Mouse (Mus musculus): ENCODE measurements around the gene Bnip1.

Bnip1 gene

GRCm38 (mm10) chr17:26793068-26793765, 12.4 kb downstream of the Bnip1 start:
- no peak for DNase-seq (ENCODE audit: low read depth, low spot score)

GRCm38 (mm10) chr17:26794744-26795143, 13.9 kb downstream of the Bnip1 start:
- DNase-seq (ENCODE audit: low read depth, low spot score): no peak

GRCm38 (mm10) chr17:26795386-26795785, 14.5 kb downstream of the Bnip1 start:
- DNase-seq (ENCODE audit: low read depth, low spot score): no peak

- DNase-seq (ENCODE audit: low read depth, low spot score): no peak
These were observed 16.7 kb downstream of the Bnip1 start for GRCm38 (mm10) chr17:26797379-26798128.

GRCm38 (mm10) chr17:26802886-26803285, 22.0 kb downstream of the Bnip1 start:
- DNase-seq (ENCODE audit: low read depth, low spot score): no peak

- no peak for DNase-seq (ENCODE audit: low read depth, low spot score)
These were observed 31.7 kb downstream of the Bnip1 start for GRCm38 (mm10) chr17:26812607-26813006.

- DNase-seq (ENCODE audit: low read depth, low spot score): no peak
These were observed 32.6 kb downstream of the Bnip1 start for GRCm38 (mm10) chr17:26813497-26813896.

GRCm38 (mm10) chr17:26816810-26817209, 35.9 kb downstream of the Bnip1 start:
- DNase-seq (ENCODE audit: low read depth, low spot score): no peak

- no peak for DNase-seq (ENCODE audit: low read depth, low spot score)
These were observed 36.9 kb downstream of the Bnip1 start for GRCm38 (mm10) chr17:26817776-26818175.

GRCm38 (mm10) chr17:26826131-26826530, 45.3 kb downstream of the Bnip1 start:
- no peak for DNase-seq (ENCODE audit: low read depth, low spot score)

GRCm38 (mm10) chr17:26833806-26834205, 52.9 kb downstream of the Bnip1 start:
- DNase-seq (ENCODE audit: low read depth, low spot score): no peak

GRCm38 (mm10) chr17:26834302-26834965, 53.6 kb downstream of the Bnip1 start:
- no peak for DNase-seq (ENCODE audit: low read depth, low spot score)

- no peak for DNase-seq (ENCODE audit: low read depth, low spot score)
These were observed 54.3 kb downstream of the Bnip1 start for GRCm38 (mm10) chr17:26834966-26835755.

GRCm38 (mm10) chr17:26835956-26836355, 55.1 kb downstream of the Bnip1 start:
- no peak for DNase-seq (ENCODE audit: low read depth, low spot score)

- DNase-seq (ENCODE audit: low read depth, low spot score): no peak
These were observed 55.5 kb downstream of the Bnip1 start for GRCm38 (mm10) chr17:26836377-26836776.

- no peak for DNase-seq (ENCODE audit: low read depth, low spot score)
These were observed 56.1 kb downstream of the Bnip1 start for GRCm38 (mm10) chr17:26836786-26837545.

- DNase-seq (ENCODE audit: low read depth, low spot score): no peak
These were observed 56.7 kb downstream of the Bnip1 start for GRCm38 (mm10) chr17:26837546-26837985.

- no peak for DNase-seq (ENCODE audit: low read depth, low spot score)
These were observed 57.5 kb downstream of the Bnip1 start for GRCm38 (mm10) chr17:26838191-26838910.

GRCm38 (mm10) chr17:26838911-26839717, 58.2 kb downstream of the Bnip1 start:
- DNase-seq (ENCODE audit: low read depth, low spot score): no peak
